Mouse (Mus musculus) macrophage (primary cell): Measurements from ENCODE around the gene Slc38a10. TPM values are rescaled to one million over a fixed set of nuclear protein-coding genes. Genes with fewer than 3 reads are reported as not detected.

Source experiments
- H3K27ac ChIP-seq: fragments of 350-480 bp; formaldehyde crosslinking; 2 replicates; pipeline ENCODE4 v1.9.0; 2021
- H3K36me3 ChIP-seq: fragments of 350-480 bp; formaldehyde crosslinking; 2 replicates; pipeline ENCODE4 v1.9.0; 2021; ENCODE audit errors: inconsistent target
- H3K4me3 ChIP-seq: fragments of 350-480 bp; formaldehyde crosslinking; 2 replicates; pipeline ENCODE4 v1.9.0; 2021; ENCODE audit errors: inconsistent target
- H3K79me2 ChIP-seq: fragments of 350-480 bp; formaldehyde crosslinking; 2 replicates; pipeline ENCODE4 v1.9.0; 2021; ENCODE audit errors: inconsistent target
- WGBS: methylation state at CpG from one replicate; pipeline ENCODE4 v1.1.7; 2026; ENCODE audit warnings: inconsistent platforms; ENCODE audit not compliant: missing documents; 5-methylcytosine and 5-hydroxymethylcytosine counted together
- polyA plus RNA-seq: library from polyadenylated mRNA; stranded (reverse); fragments of 250-400 nt; gene quantifications from 3 replicates; pipeline ENCODE4 v1.2.4, GENCODE M21; 2018; ENCODE audit warnings: inconsistent platforms

The Slc38a10 gene
- polyA plus RNA-seq, 1 experiment from 2014 or later, result 71.0 TPM

DNA sequence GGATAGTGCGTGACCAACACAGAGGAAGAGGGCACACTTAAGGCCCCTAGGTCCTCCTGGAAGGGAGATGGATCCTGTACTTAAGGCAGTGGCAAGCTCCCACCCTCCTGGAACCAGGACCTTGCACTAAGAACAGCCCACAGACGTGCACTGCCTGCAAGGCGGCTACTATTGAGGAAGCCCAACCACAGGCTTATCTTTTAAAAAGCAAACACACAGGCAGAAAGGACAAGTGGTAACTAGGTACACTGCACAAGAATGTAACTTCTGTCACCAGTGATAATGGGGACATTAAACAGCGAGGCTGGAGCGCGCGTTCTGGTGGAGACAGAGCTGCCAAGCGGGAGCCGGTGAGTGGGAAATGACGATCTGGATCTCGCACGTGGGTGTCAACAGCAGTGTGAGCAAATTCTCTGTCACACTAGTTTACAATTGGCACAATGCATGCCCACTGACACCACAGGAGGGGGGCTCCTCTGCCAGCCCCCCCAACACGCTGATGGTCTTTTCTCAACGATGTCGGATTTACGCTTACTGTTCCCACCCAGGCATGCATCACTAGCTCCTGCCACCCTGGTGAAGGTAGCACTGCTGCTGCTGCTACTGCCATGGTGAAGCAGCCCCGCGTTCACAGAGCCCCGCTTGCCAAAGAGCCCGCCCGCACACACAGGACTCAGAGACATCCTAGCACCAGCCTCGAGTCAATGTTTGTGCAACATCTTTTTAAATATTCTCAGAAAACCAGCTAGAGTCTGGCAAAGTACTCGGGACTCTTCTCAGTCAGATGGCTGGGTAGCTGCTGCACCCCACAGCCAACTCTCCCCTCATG, 14.1 kb downstream of the Slc38a10 start:
- no peak overlapping the region for H3K27ac ChIP-seq
- H3K79me2 ChIP-seq, result peaks cover 80% of the 10 kb centered on the region
- H3K36me3 ChIP-seq, result peaks cover 52% of the 10 kb centered on the region
- WGBS, result 93% methylated on average over 23 of the region's 23 CpGs
- no peak overlapping the region for H3K4me3 ChIP-seq

DNA sequence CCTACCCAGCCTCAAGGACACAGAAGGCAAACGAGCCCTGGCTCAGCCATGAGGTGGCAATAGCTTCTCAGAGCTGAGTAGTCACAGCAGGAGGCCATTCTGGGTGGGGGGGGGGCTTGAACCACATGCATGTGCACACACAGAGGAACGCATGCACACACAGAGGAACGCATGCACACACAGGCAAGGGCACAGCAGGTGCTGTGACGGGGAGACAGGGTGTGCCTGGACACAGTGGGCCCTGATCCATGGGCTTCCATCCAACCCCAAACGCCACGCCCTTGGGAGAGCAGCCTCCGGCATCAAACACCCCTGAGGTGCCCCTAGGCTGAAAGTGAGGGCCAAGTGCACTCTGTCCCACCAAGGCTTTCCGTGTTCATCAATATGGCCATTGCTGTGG, 15.0 kb downstream of the Slc38a10 start:
- H3K36me3 ChIP-seq, result peaks cover 59% of the 10 kb centered on the region
- H3K27ac ChIP-seq, result no peak overlapping the region
- peaks cover 78% of the 10 kb centered on the region for H3K79me2 ChIP-seq
- 95% methylated on average over 8 of the region's 8 CpGs for WGBS
- H3K4me3 ChIP-seq, result no peak overlapping the region

DNA sequence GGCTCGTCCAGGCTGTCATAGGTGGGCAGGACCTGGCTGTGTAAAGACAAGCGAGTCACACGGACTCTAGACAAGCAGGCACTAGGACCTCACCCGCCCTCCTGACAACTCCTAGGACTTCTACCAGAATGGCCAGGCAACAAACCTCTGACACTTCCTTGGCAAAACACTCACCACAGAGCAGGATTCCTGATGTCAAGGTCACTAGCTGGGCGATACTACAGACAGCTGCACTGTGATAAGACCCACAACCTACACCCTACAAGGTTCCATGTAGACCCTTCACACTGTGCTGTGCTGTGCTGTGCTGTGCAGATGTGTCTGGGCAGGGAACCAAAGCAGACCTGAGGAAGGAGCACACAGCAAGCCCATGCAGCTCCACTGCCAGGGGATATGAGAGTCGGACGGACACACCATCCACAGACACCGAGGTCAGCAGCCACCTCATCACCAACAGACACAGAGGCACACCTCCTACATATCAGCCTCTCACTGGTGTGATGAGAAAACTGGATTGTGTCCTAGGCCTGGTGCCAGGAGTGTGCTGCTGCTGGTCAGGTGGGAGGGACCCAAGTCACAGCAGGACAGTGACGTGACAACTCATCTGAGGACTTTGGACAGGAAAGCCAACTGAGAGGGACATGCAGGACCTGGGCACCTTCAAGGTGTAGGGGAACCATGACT, 16.2 kb downstream of the Slc38a10 start:
- Histone ChIP-seq H3K4me3 (no peak overlapping the region), H3K36me3 (peaks cover 56% of the 10 kb centered on the region), H3K79me2 (peaks cover 70% of the 10 kb centered on the region), H3K27ac (no peak overlapping the region)
- 96% methylated on average over 9 of the region's 9 CpGs for WGBS

DNA sequence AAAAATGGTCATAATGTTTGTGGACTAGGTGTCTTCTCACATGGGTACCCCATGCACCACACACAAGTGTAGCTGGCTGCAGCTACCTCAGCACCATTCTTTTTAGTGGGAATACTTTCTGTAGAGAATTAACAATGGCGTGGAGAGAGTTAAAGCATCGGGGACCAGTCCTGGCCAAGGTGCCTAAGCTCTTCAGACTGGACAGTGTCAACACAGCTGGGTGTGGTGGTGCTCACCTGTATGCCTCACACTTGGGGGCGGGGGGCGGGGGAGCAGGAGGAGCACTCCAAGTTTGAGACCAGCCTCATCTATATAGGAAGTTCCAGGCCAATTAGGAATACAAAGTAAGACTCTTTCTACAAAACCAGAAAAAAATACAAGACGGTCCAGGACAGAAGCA, 17.0 kb downstream of the Slc38a10 start:
- Histone ChIP-seq H3K4me3 (no peak overlapping the region), H3K36me3 (peaks cover 59% of the 10 kb centered on the region), H3K79me2 (peaks cover 61% of the 10 kb centered on the region), H3K27ac (no peak overlapping the region)
- WGBS, result 96% methylated on average over 5 of the region's 5 CpGs

DNA sequence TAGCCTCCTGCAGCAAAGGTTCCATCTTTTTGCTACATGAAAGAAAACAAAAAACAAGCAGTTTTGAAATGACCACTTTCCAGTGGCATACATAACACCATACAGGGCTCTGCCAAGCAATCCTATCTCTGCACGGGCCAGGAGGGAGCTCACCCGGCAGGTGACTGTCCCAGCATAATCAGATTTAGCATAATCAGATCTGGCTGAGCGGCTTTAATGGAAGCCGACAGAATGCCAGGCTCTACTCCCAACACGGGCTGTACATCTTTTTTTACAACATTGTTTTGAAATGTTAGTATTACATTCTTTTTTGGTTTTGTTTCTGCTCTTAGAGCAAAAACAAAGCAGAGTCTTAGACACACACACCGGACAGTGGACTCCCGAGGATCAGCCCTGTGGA, 21.9 kb downstream of the Slc38a10 start:
- Histone ChIP-seq H3K27ac (no peak overlapping the region), H3K79me2 (peaks cover 26% of the 10 kb centered on the region; the same call in 1 of the 2 replicates), H3K4me3 (no peak overlapping the region), H3K36me3 (peaks cover 56% of the 10 kb centered on the region)
- 94% methylated on average over 6 of the region's 7 CpGs for WGBS

DNA sequence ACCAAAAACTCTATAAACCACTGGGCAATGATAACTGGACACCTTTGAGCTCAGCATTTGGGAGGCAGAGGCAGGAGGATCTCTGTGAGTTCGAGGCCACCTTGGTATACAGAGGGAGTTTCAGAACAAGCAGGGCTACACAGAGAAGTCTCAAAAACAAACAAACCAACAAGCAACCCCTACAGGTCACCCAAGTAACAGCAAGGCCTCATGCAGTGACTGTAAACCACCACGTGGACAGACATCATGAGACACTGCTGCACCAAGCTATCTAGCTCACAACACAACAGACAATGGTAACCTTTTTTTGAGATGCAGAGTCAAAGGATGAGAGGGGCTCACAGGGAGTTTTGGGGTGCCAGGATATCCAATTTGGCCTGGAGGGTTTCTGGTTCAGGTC, 24.3 kb downstream of the Slc38a10 start:
- Histone ChIP-seq H3K27ac (no peak overlapping the region), H3K4me3 (no peak overlapping the region), H3K36me3 (peaks cover 68% of the 10 kb centered on the region), H3K79me2 (peaks cover 21% of the 10 kb centered on the region; the same call in 1 of the 2 replicates)
- whole genome bisulfite sequencing, result 96% methylated on average over 2 of the region's 2 CpGs

DNA sequence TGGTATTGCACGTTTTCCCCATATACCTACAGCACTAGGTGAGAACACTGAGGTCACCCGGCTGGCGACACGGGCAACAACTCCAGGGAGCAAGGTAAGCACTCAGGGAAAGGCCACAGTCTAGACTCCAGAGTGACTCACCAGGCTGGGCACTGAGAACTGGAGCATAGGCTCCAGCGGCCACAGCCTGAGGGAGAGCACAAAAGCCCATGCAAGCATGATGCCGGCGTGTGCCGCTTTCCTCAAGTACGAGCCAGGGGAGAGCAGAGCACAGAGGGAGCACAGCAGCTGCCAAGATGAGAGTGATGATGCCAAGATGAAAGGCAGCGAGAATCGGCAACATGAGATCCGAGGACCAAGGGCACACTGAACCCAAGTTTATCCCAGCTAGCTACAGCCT, 29.0 kb downstream of the Slc38a10 start:
- no peak overlapping the region for H3K4me3 ChIP-seq
- H3K27ac ChIP-seq, result no peak overlapping the region
- peaks cover 67% of the 10 kb centered on the region for H3K36me3 ChIP-seq
- WGBS, result 97% methylated on average over 12 of the region's 12 CpGs
- peaks cover 12% of the 10 kb centered on the region; the same call in 1 of the 2 replicates for H3K79me2 ChIP-seq

DNA sequence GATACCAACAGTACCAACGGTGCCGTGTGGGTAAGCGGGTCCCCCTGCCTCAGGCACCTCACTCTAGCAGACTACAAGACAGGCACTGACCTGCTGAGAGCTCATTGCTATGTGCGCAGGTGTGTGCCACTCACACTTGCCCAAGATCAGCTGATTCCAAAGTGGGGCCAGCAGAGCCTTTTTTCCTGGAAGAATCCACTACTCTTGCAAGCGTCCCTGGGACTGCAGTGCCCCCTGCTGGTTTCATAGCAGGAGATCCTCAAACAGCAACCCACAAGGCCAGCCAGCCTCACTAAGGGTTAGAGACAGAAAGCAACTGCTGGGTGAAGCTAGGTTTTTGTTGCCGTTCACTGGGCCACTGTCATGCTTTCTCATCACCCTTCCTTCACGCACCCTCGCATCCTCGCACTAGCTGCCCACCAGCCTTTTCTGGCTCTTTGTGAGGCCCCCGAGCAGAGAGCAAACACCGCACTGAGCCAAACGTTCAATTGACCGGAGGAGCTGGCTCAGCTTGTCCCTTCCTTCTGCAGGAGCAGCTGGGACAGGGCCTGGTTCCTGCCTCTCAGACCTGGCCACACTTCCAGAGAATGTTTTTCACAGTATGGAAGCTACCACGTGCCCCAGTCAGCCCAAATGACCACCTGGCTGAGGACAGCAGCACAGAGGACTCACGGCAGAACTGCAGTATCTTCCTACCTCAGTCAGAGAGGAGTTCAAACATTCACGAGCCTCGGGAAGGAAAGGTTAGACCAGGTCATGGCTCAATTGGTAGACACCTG, 30.3 kb downstream of the Slc38a10 start:
- no peak overlapping the region for H3K27ac ChIP-seq
- H3K4me3 ChIP-seq, result no peak overlapping the region
- WGBS, result 93% methylated on average over 17 of the region's 17 CpGs
- H3K36me3 ChIP-seq, result peaks cover 75% of the 10 kb centered on the region
- peaks cover 8% of the 10 kb centered on the region; the same call in 1 of the 2 replicates for H3K79me2 ChIP-seq

DNA sequence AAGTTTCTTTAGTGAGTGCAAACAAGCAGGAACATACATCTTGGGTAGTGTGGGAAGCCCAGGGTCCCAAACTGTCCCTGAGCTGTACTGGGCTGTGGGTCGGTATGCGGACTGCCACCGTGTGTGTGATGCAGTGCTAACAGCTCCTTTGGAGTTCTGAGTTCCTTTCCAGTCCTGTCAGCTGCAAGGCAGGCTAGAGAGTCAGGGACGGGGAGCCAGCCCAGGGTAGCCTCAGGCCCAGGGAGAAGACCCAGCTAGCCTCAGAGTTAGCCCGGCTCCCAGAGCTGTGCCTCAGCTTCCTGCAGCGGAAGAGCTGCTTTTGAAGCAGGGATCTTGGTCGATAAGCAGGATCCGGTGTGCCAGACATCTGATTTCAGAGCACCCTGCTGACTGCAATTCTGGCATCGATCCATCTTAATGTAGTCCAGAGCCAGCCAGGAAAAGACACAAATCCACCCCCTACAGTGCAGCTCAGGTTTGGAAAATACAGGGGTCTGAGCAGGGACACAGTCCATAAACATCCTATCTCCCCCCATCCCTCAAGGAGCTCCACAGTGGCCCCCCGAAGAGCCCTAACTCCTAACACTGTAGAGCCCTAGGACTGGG, 31.1 kb downstream of the Slc38a10 start:
- WGBS, result 96% methylated on average over 10 of the region's 10 CpGs
- H3K36me3 ChIP-seq, result peaks cover 79% of the 10 kb centered on the region

DNA sequence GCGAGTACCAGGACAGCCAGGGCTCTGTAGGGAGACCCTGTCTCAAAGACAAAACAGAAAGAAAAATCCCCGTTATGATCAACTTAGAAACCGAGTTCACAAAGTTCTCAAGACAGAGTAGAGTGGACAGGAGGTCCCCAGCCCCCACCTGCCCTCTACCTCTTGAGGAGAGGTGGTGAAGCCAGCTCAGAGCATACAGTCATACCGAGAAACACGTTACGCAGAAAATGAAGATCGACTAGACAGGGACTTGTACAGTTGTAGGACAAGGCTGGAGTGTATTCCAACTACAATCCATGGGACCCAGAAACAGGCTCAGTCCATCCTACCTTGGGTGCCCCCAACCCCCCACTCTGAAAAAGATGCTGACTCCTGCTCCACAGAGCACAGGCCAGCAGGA, 32.0 kb downstream of the Slc38a10 start:
- WGBS, result 90% methylated on average over 7 of the region's 7 CpGs
- peaks cover 77% of the 10 kb centered on the region for H3K36me3 ChIP-seq
- no peak overlapping the region for H3K27ac ChIP-seq
- no peak overlapping the region for H3K4me3 ChIP-seq
- no peaks in the 10 kb centered on the region; the same call in 1 of the 2 replicates for H3K79me2 ChIP-seq

More for the DNA sequence above, 31.1 kb downstream of the Slc38a10 start:
- Histone ChIP-seq H3K79me2 (peaks cover 5% of the 10 kb centered on the region; the same call in 1 of the 2 replicates), H3K4me3 (no peak overlapping the region), H3K27ac (no peak overlapping the region)

DNA sequence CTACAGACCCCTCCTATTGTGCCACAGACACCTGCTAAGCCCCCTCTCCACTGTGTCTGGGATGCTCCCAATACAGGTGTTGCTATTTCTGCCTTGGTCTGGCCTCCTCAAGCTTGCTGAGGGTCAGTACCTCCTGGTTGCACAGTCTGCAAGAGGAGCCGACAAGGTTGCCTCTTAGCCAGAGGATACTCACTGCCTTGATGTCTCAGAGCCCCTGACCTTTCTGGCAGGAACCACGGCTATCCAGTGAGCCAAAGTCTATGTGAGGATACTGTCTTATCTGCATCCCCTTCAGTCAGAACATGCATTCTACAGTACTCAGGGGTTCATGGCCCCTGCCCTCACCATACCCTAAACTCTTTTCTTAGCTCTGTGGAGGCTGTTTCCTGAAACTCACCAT, 33.5 kb downstream of the Slc38a10 start:
- Histone ChIP-seq H3K27ac (no peak overlapping the region), H3K4me3 (no peak overlapping the region), H3K36me3 (peaks cover 69% of the 10 kb centered on the region), H3K79me2 (no peaks in the 10 kb centered on the region; the same call in 1 of the 2 replicates)
- 83% methylated on average over 2 of the region's 2 CpGs for WGBS

DNA sequence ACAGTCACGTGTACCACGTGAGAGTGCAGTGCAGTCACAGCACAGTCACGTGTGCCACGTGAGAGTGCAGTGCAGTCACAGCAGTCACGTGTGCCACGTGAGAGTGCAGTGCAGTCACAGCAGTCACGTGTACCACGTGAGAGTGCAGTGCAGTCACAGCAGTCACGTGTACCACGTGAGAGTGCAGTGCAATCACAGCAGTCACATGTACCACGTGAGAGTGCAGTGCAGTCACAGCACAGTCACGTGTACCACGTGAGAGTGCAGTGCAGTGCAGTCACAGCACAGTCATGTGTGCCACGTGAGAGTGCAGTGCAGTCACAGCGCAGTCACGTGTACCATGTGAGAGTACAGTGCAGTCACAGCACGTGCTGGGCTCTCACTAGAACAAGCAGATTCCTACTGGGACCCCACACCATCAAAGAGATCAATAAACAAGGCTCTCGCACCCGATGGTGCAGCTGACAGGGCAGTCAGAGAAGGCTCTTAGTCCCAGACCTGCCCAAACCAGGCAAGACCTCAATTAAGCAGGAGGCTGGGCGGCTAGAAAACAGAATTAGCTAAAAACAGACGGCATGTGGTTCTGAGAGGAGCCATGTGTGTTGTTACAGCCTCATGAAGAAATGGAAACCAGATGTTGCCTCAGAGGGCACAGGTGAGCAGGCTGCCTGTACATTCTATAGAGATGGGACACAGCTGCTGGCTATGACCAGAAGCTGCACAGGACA, 36.5 kb downstream of the Slc38a10 start:
- Histone ChIP-seq H3K27ac (no peak overlapping the region), H3K36me3 (peaks cover 63% of the 10 kb centered on the region), H3K4me3 (no peak overlapping the region), H3K79me2 (no peaks in the 10 kb centered on the region)
- 96% methylated on average over 21 of the region's 21 CpGs for WGBS

DNA sequence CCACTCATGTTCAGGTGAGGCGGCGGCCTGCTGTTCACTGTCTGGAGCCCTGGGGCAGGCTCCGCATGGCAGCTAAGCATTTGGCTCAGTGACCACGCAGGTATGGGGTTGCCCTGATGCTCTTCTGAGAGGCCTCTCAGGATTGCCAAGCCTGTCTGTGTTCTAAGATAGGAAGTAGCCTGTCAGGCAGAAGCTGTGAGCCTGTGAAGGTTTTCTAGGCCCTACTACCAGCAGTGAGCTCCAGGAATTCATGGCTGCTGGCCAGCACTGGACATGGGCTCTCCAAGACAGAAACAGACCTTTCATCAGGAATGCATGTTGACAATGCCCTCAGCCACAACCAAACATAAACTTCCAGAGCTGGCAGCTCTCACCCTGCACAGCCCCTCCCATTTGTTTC, 39.0 kb downstream of the Slc38a10 start:
- Histone ChIP-seq H3K36me3 (peaks cover 69% of the 10 kb centered on the region), H3K79me2 (no peaks in the 10 kb centered on the region), H3K4me3 (no peak overlapping the region), H3K27ac (no peak overlapping the region)
- WGBS, result 93% methylated on average over 4 of the region's 4 CpGs

DNA sequence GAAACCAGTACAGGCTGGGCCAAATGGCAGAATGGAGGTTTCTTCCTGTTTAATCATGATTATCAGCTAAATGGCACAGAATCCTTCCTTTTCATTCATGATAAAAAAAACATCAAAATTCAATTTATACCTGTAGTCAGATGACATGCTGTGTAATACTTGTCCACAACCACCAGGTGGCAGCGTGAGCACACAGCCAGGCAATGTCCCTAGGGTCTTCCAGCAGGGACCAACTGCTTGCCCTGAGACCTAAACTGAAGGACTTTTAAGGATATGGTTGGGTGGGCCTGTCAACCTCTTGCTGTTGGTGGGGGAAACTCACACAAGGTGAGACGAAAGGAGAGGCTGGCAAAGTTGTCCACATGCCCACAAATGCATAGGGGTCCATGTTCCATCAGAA, 40.1 kb downstream of the Slc38a10 start:
- Histone ChIP-seq H3K4me3 (no peak overlapping the region), H3K36me3 (peaks cover 69% of the 10 kb centered on the region), H3K79me2 (no peaks in the 10 kb centered on the region), H3K27ac (no peak overlapping the region)
- WGBS, result 50% methylated on average over 2 of the region's 2 CpGs
